Mouse (Mus musculus): ENCODE data around the gene Mapkapk3. TPM values are rescaled to one million over a fixed set of nuclear protein-coding genes. Genes with fewer than 3 reads are reported as not detected.

The Mapkapk3 gene
- polyA plus RNA-seq, 1 experiment, result 12.8 TPM

Other genes starting within 250 kb of the Mapkapk3 start
- gene Dock3, start 58.0 kb downstream of the Mapkapk3 start, polyA plus RNA-seq (2012; rRNA removed), result 0.10 and 1.5 TPM in 2 replicates
- gene Cish, start 6.1 kb upstream of the Mapkapk3 start, polyA plus RNA-seq (2012; rRNA removed), result 14.5 and 18.3 TPM in 2 replicates
- gene Hemk1, start 48.5 kb upstream of the Mapkapk3 start, polyA plus RNA-seq (2012; rRNA removed), result 23.0 and 28.6 TPM in 2 replicates
- gene 6430571L13Rik, start 50.7 kb upstream of the Mapkapk3 start, polyA plus RNA-seq (2012; rRNA removed), result 0.61 and 0.66 TPM in 2 replicates
- 2.2 TPM in 2 replicates for gene Cacna2d2, start 109.7 kb upstream of the Mapkapk3 start, polyA plus RNA-seq (2012; rRNA removed)
- gene Tmem115, start 244.1 kb upstream of the Mapkapk3 start, polyA plus RNA-seq (2012; rRNA removed), result 54.1 and 56.0 TPM in 2 replicates

All from gonadal fat pad, adult 2 months (tissue).